Mouse (Mus musculus): ENCODE results near the gene Amdhd2. TPM values are rescaled to one million over a fixed set of nuclear protein-coding genes. Genes with fewer than 3 reads are reported as not detected.

The Amdhd2 gene
- 10 to 100 TPM; 27.4 to 33.7 TPM for total RNA-seq (2021)
- long read RNA-seq, experiment 1, transcript Amdhd2-201 (11 exons, 1,496 nt) = major isoform, 13 of 16 reads
- long read RNA-seq, experiment 1, partial matches to known transcripts = 1 of 16 reads
- long read RNA-seq, experiment 1, other reads (novel, unspliced or antisense) = 1 of 16 reads
- long read RNA-seq, experiment 2, transcript Amdhd2-201 (11 exons, 1,496 nt) = major isoform, 14 of 26 reads
- long read RNA-seq, experiment 2, partial matches to known transcripts = 4 of 26 reads
- long read RNA-seq, experiment 2, other reads (novel, unspliced or antisense) = 6 of 26 reads

DNA sequence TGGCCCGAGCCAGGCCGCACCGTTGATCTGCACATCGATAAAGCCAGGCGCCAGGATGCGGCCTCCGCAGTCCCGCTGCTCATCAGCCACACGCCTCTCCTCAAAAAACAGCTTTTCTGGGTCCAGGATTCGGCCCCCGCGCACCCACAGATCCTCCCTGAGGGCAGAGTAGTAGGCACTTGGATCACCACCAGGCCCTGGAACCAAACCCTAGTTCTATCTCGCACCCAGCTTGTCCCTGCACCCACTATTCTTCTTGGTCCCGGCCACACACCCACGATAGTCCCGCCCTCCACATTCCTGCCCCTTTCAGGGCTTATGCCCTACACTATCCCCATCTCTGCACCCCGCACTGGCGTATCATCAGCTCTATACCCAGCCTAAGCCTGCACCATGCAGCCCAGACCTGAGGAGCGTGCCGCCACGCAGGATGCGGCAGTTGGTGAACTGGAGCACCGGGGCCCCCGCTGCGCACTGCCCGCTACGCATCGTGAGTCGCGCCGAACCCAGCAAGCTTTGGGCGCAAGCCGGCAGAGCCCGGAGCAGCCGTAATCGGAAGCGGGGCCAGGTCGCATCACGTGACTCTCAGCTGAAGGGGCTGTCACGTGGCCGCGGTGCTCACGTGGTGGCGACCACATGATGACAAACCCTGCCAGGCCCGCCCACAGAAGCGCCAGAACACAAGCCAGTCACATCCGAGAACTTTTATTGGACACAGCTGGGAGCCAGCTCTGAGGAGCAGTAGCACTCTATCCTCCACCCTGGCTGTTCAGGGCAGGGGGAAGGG is at the start of gene Amdhd2:
Gene Amdhd2, minus strand, starts transcription at position 591 of the 787 bp plus-strand sequence.
- DNase-seq (ENCODE audit: low spot score in 2 of 2) = peak; percentile 96 to 98

DNA sequence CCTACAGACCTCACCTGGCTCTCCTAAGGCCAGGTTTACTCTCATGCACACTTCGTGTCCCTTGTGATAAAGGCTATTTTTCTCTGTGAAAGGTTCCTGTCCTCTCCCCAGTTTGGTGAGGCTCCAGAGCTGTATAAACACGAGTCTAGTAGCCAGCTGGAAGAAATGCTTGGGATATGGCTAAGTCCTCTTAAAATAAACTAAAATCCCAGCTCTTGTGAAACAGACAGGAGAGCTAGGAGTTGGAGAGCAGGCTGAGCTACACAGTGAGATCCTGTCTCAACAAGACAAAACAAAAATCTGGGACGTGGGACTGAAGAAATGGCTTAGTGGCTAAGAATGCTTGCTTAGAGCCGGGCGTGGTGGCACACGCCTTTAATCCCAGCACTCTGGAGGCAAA is 49.6 kb upstream of the Amdhd2 start:
- DNase-seq (ENCODE audit: low spot score in 2 of 2) = no peak

DNA sequence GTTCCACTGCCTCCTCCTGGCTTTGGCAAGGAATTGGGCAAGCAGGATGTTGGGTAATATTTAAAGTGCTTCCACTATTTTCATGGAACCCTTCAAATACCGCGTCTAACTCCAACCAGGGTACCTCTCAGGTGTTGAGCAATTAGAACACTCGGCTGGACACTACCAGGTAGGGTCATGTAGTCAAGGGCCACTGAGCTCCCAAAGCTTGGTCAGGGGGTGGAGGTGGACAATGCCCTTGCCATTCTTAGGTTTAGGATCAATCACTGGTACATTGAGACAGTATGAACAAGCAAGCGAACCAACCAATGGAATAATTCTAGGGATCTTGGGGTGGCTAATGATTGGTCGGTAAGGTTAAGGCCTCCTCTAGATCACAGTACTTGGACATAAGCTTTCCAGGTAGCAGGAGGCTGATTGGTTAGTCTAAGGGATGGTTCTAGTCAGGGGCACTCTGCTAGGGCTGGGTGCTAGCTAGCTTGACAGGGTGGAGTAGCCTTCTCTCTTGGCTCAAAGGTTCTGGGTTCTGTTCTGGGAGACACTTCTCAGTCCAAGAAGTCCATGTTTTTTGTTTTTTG is 49.0 kb upstream of the Amdhd2 start:
- no peak for DNase-seq (ENCODE audit: low spot score in 2 of 2)

DNA sequence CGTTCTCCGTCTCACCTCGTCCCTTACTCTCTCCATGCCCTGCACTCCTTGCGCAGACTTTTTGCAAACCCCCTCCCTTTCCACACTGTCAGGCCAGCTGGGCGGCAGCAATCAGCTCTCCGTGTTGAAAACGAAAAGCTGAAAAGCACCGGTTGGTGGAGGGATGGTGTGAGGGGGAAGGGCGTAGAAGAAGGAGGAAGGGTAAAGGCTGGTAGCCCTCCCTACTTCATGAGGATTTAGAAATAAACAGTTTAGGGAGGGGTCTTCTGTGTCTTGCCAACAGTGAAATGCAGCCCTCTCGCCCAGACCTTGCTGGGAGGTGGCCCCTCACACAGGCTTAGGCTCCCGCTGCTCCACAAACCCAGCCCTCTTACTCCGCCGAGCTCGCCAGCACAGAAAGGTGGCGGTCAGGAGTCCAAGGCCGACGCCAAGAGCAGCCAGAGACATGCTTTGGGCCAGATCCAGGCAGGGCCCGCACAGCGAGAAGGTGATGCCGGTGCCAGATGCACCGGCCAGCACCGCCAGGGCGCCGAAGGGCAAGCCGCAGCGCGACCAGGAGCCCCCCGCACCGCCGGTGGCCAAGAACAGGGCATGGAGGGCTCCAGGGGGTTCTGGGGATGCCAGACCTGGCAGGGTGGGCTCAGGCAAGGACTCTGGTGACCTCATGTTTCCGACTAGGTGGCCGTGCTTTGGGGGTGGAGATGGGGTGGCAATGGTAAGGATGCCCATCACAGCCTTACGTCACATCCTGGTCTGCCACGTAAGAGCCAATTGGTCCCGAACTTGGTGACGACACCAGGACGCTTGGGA is 48.3 kb upstream of the Amdhd2 start:
- peak; percentile 79 to 91 for DNase-seq (ENCODE audit: low spot score in 2 of 2)

DNA sequence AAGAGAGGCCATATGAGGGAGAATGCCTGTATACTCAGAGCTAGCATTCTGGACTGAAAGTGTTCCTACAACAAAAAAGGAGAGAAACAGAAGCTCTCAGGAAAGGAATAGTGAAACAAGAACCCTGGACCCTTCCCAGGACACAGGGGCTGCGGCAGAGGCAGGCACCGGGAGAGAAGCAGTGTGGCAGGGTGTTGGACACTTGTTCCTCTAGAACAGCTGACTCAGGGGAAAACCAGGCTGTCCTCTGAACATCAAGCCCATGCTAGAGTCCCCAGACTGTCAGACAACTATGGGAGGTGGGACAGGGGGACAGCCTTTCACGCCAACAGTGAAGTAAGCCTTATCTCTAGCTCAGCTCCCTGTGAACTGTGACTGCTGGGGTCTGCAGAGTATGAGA is 47.0 kb upstream of the Amdhd2 start:
- DNase-seq (ENCODE audit: low spot score in 2 of 2) = no peak

DNA sequence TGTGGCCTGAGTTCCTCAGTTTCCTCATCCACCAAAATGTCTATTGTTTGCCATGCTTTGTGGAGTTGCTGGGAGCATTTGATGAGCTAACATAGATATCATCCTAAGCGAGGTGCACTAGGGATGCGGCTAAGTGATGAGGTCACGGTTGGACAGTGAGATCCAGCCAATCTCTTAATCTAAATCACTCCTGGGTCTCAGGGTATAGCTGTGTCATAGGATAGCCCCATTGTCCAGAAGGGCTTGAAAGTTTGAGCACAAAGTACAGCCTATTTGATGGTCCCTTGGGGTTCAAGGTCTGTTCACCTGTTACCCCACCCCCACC is 46.3 kb upstream of the Amdhd2 start:
- no peak for DNase-seq (ENCODE audit: low spot score in 2 of 2)

DNA sequence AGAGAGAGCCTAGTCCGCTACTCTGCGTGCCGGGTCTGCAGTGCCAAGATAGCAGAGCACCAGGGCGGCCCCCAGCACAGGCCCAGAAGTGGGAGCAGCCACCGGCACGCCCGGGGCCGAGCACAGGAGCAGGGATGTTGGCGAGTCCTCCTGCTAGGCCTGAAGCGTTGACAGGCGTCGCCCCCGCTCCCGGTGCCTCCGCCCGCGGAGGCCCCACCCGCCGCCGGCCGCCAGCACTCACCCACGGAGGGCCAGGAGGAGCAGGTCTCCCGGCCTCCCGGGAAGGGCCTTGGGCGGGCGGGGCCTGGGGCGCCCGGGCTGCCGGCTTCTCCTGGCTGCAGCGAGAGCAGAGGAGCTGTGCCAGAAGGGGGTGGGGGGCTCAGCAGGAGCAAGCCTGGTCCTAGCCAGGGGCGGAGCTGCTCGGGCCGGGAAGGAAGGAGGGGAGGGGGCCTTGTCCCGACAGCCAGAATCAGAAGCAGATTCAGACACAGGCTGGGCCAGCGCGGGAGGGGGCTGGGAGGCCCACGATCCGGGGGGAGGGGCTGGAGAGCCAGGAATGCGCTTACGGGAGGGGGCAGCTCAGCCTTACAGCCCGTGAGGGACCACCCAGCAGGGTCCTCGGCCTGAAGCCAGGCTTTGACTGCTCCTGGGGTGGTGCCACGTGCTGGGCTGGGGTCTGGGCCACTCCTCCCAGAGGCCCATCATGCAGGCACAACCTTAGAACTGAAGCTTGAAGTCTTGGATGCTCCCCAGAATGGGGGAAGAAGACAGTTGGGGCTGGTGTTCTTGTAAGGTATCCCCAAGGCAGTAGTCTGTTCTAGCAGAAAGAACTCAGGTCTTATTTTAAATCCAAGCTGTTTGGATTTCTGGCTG is 45.7 kb upstream of the Amdhd2 start, which contains the start of gene Ntn3:
Gene Ntn3, minus strand, starts transcription at position 489 of the 873 bp plus-strand sequence.
- DNase-seq (ENCODE audit: low spot score in 2 of 2) = peak in 1 of 2 experiments; percentile 58

DNA sequence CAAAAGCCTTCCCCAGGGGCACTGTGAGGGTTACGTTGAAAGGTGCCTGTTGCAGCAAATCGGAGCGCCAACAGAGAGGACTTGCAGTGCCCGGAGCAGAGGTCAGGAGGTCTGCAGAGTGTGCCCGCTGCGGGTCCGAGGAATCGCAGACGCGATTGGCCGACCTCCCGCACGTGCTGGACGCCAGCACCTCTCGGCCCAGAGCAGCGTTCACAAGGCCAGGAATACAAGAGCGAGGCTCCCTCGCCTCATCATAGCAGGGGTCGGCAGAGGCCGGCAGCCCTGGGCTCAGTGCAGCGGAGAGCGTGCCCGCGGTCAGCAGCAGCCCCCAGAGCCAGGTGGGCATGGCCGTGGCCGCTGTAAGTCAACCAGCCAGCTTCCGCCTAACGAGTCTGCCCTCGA is 45.1 kb upstream of the Amdhd2 start:
- DNase-seq (ENCODE audit: low spot score in 2 of 2) = no peak

DNA sequence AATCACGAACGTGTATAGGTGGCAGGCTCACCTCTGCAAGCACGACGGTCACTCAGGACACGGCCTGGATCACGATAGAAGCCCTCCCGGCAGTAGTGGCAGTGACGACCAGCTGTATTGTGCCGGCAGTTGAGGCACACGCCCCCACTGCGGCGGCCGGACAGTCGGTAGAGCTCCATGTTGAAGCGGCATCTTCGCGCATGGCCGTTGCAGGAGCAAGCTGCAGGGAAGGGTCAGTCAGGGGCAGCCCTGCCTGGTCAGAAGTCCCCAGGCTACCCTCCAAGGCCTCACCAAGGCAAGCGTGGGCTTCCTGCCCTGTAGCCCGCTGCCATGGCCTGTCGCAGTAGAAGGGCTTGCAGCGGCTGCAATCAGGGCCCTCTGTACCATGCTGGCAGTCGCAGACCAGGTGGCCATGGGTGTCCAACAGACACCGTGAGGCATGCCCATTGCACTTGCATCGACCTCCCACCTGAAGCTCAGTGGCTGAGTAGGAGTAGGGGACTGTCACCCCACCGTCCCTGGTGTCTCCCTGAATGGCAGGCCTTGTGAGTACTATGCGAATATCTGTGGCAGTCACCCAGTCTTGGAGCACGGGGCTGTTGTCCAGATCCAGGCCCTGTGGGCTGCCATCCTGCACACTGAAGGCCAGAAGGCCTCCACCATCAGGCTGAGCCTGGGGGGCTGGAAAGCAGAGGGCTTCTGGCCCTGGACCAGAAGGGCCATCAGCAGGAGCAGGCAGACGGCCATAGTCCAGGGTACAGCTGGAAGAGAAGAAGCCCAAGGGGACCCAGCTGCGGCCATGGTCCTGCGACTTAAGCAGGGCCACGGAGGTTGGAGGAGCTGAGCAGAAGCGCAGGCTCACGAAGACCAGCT is 44.4 kb upstream of the Amdhd2 start:
- DNase-seq (ENCODE audit: low spot score in 2 of 2) = no peak

DNA sequence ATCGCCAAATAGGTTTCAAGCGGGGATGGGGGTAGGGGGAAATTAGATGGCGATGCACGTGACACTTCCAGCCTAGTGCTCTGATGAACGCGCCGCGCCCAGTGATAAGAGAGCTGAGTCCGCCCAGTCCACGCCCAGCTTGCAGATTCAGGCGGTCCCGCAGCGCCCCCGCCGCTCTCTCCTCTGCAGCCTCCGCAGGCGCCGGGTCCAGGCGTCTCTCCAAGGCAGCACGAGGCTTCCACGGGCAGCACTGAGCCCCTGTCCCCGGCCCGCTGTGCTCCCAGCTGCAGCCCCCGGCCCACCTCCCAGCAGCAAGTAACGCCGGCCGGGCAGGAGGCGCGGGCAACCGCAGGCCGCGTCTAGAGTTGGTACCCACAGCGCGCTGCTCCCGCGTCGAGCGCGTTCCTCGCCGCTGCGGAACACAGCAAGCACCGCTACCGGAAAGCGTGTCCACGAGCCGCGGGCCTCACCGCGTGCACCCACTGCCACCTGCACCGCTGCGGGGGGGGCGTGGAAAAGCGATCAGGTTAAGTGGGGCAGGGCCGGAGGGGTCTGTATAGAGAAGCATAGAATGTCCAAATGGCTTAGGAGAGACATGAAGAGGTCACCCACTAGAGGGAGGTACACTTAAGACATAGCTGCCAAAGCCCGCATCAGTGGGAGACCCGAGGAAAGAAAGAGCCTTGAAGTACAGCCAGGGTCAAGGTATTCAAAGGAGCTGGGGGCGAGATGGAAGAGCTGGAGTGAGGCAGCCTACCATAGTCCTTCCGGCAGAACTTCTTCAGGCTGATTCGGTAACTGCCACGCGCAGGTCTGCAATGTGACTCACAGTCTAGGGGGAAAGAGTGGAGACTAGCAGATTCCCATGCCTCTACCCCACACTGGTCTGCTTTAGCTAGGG is 43.1 kb upstream of the Amdhd2 start:
- peak; percentile 76 to 79 for DNase-seq (ENCODE audit: low spot score in 2 of 2)

DNA sequence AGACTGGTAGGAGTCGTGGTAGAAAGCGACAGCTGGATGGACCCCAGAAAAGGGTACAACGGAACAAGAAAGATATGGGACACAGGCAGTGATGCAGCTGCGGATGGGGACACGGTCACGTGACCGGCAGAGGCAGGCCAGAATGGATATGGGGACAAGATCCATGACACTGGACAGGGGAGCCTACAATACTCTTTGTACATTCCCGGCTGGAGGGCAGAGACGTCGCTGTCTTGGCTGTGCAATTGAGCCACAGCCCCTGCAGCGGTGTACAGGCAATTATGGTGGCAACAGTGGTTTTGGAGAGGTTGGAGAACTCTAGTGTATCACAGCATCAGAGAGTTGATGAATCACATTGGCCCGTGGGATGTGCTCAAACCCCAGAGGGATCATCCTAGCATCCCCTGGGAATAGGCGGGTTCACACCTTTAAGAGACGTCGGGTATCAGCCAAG is 42.4 kb upstream of the Amdhd2 start:
- peak in 1 of 2 experiments; percentile 53 for DNase-seq (ENCODE audit: low spot score in 2 of 2)

DNA sequence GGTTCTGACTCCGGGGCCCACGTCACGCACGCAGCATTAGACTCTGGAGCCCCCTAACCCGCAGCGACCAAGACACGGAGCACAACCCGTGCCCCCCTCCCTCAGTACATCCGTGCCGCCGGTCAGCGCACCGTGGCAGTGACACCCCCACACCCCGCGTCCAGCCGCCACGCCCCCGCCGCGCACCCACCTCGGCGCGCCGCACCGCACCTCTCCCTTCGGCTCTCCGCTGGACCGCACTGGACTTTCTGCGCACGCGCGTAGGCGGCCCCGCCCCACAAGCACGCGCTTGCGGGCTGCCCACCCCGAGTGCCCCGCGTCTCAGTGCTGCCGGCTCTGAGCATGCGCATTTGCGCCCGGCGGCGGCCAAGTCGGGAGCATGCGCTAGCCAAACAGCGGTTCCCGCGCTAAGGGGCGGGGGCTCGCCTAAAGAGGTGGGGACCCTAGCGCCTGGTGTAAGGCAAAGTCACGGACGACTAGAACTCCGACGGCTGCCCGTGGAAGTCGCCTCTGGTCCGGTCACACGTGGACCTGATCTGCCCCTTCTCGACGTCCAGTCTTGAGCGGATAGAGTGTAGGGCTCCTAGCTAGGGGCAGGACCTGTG is 41.8 kb upstream of the Amdhd2 start, which contains the start of gene Tbc1d24:
Gene Tbc1d24, minus strand, starts transcription at position 279 of the 605 bp plus-strand sequence.
- DNase-seq (ENCODE audit: low spot score in 2 of 2) = peak; percentile 95 to 96

DNA sequence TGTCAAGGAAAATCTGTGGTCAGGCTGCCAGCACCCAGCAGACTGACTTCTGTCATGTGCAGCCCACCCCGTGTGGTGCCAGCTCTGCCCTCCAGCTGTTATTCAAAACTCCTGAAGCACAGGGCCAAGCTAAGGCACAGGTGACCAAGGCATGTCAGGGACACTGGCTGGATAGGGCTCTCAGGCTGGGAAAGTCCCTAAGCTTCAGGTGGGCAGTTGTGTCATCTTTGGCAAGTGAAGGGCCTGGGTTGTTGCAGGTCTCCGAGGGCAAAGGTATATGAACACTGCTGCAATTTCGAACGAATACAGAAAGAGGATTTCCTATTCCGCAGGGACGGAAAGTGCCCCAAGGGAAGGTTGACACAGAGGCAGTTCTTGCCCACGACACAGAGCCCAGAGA is 41.3 kb upstream of the Amdhd2 start:
- DNase-seq (ENCODE audit: low spot score in 2 of 2) = no peak

DNA sequence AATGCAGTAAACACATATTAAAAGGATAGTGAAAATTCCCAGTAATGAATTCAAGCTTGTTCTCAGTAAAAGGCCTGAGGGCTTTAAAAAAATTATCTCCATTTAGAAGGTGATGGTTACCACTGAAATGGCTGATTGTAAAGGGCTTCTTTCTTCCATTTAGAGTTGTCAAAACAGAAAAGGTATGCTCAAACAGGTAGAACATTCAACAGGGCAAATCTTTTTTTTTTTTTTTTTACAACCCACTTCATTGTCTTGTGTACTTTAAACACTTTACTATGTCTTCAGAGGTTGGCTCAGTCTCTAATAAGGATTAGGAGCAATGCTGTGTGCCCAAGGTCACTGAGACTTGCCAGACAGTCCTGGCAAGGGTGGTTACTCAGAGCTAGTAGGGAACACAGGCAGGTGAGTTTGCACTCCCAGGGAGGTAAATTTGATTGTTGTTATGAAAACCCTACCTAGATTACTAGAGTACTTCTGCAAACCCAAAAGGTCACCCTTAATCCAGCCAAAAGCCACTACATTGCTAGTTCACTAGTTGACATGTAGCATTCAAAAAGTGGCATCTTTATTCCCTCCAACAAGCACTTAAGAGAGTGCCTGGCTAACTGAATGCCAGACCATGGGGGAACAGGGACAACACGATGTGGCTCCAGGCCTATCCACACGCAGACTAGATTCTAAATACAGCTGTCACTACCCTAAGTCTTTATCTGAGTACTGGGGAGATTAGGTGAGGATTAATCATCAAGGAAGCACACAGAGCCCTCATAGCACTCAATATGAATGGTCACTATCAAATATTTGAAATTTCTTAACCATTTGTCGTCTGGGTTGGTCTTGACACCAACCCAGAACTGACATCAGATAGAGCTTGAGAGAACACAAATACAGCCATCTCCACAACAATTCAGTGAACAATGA is 40.3 kb upstream of the Amdhd2 start:
- no peak for DNase-seq (ENCODE audit: low spot score in 2 of 2)

DNA sequence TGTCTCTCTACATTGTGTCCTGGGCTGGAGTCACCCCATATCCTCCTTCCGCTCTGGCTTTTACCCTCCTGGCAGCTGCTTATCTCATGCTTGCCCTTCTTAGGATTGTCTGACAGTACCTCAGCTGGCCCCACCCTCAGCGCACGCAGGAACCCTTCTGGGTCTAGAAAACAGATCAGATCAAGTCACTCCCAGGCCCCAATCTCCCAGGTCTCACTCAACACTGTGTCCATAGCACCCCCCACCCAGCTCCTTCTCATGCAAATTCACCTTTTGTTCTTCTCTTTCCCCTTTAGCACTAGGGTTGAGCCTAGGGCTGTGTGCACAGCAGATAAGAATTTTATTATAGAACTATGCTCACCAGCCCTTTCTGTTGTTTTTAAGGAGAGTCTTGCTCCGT is 39.5 kb upstream of the Amdhd2 start:
- DNase-seq (ENCODE audit: low spot score in 2 of 2) = no peak

DNA sequence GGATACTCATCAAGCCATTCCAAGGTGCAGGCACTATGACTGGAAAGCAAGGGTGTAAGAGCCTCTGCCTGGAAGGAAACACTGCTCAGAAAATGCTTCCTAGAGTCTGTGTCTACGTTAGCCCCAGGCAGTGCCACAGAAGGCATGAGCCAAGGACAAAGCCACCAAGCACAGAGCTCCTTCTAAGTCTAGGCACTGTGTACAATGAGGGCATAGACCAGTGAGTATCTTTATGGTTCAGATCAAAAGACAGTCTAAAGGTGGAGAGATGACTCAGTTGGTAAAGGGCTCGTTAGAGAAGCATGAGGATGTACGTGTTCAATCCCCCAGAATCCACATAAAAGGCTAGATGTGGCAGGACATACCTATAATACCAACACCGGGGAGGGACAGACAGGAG is 37.5 kb upstream of the Amdhd2 start:
- DNase-seq (ENCODE audit: low spot score in 2 of 2) = no peak

DNA sequence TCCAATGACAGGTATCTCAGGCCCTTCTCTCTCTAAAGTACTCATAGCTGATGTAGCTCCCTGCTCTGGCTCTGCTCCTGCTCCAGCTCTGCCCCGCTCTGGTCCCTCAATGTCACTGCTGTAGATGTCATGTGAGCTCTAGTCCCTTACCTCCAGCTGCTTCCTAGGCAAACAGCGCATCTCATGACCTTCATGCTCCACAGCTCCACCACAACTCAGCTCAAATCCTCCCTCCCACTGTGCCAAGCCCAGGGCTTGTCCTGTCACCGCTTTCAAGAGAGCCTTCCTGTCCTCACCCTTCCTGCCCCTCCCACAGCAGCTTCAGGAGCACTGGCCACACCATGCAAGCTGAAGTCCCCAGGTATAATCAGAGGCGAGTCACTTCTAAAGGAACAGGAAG is 36.2 kb upstream of the Amdhd2 start:
- DNase-seq (ENCODE audit: low spot score in 2 of 2) = no peak
